Mouse (Mus musculus) kidney, adult 11 months (tissue): ENCODE data around the gene Ceacam18.
"Not testable (repeated sequence)": the region's sequence is repeated elsewhere in the genome, so short reads cannot be mapped to it uniquely, and the experiment has no call there.

ENCODE experiments used
- DNase-seq: peaks from one replicate; pipeline ENCODE4 v3.0.0; 2022

The Ceacam18 gene

DNA sequence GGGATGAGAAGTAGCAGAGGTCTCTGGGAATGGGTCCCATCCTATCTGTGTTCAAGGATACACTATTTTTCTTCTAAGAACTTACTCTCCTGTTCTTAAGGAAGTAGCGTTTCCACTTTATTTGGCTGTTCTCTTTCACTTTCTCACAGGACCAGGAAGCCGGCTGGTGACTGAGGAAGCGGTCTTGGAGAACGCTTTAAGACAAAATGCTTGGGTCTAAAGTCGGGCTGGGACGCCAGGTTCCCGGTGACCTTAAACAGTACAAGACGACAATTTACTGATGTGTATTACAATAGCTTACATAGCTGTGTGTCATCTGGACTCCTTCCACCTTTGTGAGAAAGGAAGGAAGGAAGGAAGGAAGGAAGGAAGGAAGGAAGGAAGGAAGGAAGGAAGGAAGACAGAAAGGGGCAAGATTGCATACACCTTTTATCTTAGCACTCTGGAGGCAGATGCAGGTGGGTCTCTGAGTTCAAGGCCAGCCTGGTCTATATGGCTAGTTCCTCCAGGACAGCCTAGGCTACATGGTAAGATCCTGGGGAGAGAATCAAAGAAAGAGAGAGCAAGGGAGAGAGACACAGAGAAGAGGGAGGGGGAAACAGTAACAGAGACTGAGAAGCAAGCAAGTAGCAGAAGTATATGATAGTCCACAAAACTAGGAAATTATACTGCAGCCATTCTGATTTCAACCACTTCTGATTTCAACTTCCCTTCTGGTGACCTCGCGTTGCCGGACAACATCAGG, 36.7 kb downstream of the Ceacam18 start:
- peak; percentile 17 for DNase-seq

DNA sequence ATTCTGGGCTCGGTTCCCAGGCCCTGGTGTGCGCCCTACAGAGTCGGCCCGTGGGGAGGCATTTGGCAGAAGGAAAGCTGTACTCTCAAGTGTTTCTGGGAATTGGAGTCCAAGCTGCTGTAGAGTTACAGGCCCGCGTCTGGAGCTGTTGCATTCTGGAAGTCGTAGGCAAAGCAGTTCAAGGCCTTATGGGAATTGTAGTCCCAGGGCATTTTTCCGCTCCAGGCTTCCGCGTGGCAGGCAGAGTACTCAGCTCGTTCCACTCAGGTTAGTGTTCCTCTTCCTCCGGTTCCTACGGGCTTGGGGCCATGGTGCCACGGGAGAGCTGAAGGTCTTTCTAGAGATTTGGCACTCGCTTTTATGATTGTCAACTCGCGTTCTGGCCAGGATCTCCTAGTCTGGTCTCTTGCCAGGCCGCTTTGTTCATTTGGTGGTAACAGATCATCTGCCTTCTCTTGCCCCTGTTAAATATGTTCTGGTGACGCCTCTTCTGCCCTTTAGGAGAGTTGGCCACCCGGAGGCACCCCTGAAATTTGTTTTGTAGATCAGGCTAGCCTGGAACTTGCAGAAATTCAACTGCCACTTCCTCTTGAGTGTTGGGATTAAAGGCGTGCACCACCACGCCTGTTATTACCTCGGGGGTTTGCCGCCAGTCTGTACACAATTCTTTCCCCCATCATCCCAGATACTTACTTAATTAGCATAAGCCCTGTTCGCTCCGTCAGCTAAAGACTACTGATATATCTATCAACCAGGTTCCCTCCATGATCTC, 37.5 kb downstream of the Ceacam18 start, which contains the start of gene Ctu1:
Gene Ctu1 (plus strand): TSS at position 208 of the 772 bp plus-strand sequence.
- DNase-seq, result peak; percentile 97

DNA sequence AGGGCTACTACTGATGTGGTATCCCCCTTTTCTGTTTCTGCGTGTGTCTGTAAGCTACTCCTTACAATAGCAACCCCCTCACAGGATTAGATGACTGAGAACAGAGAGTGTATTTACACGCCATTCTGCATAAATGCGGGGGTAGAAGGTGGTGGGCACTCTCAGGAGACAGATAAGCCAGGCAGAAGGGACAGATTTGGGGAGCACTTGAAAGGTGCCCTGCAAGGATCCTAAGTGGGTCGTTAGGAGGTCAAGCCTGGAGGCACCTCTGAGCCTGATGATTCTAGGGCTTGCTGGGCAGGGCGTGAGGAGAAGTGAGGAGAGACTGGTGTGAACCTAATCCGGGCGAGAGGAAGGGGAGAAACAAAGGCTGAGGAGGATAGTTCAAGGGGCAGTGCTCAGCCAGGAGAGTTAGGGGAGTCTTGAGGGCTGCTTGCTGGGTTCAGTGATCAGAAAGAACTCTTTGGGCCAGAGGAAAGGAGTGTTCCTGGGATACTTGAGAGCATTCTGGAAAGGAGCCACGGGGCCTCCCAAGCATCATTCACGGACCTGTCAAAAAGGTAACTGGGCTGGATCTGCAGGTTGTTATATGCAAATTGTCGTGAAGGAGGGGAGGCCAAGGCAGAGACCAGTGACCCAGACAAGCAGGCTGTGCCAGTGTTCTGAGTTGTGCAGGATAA, 38.2 kb downstream of the Ceacam18 start:
- peak; percentile 36 for DNase-seq

DNA sequence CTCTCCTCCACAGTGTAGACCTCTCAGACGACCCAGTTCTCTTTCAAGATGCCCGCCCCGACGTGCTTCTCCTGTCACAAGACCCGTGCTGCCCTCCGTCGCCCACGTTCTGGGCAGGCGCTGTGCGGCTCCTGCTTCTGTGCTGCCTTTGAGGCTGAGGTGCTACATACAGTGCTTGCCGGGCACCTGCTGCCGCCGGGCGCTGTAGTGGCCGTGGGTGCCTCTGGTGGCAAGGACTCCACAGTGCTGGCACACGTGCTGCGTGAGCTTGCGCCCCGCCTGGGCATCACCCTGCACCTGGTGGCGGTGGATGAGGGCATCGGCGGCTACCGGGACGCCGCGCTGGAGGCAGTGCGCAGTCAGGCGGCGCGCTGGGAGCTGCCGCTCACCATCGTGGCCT, 40.6 kb downstream of the Ceacam18 start:
- DNase-seq, result no peak

DNA sequence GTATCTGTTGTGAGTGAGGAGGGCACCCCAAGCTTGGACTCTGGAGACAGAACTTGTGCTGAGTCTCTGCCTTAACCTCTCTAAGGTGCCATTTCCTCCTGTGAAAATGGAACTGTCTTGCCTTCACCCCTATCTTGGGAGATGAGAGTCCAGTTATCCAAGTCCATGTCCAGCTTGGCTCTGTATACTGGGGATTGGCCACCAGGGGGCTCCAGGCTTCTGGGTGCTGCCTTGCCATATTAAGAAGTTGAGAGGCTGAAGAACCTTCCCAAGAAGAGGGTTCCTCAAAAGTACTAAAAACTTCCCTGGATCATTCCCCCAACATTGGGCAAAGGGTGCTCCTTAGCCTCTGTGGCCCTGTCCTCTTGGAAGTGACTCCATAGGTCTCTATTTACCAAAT, 44.0 kb downstream of the Ceacam18 start:
- peak; percentile 22 for DNase-seq

DNA sequence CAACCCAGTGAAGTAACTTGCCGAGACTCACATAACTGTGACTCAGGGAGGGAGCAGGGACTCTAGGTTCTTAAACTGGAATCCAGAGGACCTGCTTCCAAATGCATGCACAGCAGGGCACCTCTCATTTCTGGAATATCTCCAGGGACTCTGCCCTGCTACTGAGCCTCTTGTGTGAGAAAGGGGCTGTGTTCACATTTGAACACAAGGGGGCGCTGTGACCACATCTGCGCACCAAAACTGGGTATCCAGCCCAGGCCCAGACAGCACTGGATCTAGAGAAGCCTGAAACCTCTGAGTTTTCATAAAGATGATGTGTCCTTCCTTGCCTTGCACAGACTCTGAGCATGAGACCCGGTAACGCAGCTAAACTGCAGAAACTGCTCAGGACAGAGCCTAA, 46.5 kb downstream of the Ceacam18 start:
- peak; percentile 13 for DNase-seq

DNA sequence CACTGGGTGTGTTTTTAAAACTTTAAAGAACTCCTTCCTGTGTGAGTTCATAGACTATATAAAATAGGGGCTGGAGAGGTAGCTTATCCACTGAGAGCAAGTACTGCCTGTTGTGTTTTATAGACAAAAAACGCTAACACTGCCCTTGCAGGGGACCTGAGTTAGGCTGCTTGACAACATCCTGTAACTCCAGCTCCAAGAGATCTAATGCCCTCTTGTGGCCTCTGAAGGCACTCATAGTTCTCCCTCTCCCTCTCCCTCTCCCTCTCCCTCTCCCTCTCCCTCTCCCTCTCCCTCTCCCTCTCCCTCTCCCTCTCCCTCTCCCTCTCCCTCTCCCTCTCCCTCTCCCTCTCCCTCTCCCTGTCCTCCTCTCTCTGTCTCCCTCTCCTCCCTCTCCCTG, 48.0 kb downstream of the Ceacam18 start:
- DNase-seq, result not testable (repeated sequence)

DNA sequence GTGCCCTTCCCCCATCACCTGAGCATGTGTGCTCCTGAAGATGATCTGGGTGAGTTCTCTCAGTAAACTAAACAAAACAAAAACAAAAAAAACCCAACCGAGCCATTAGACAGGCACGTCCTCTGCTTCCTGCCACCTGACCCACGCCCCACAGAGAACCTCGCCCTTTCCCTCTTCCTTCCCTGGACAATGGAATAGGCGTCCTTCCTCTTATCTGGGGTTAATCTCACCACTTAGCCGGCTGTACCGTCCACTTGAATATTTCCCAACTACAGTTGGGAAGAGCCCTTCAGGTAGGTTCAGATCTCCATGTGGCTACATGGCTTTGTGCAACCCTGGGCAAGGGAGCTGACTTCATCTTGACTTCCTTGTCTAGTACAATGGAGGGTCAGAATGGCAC, 50.6 kb downstream of the Ceacam18 start:
- no peak for DNase-seq

DNA sequence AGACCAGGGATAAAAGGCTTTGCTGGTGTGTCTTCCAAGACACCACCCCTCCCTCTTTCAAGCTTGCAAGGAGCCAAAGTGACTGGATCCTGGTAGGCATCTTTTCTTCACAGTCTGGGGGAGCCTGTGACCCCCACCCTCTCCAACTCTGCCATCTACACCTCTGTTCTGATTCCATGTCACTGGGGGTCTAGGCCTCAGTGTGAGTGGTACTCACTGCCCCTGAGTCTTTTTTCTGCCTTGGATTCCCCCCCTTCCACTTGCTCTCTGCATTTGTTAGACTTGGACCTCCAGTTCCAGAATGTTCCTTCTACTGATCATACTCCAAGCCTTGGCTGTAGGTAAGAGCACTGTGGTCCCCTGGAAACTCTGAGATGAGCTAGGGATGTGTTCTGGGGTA, 55.6 kb downstream of the Ceacam18 start, which contains the start of gene Klk14:
Gene Klk14 (plus strand): TSS at position 301 of the 400 bp plus-strand sequence.
- DNase-seq, result no peak
